Mouse (Mus musculus): ENCODE data around the gene Ppp2r1b.

GRCm38 (mm10) chr9:50832162-50832561 is 12.9 kb upstream of the Ppp2r1b start:
- TF ChIP-seq CTCF (IDR thresholded peaks at IDR 0.05; ENCODE audit: borderline replicate concordance, insufficient read depth, low read depth, low read length) (no peak), POLR2A (IDR thresholded peaks at IDR 0.05; ENCODE audit: borderline replicate concordance, insufficient read depth, low read length) (no peak)
